Mouse (Mus musculus) CD4-positive naive resting alpha-beta T cell, adult 76 days (primary cell): ENCODE results near the gene Cycs. TPM values are rescaled to one million over a fixed set of nuclear protein-coding genes. Genes with fewer than 3 reads are reported as not detected.

Source experiments
- total RNA-seq: library from RNA; stranded (reverse); gene quantifications from one replicate; pipeline ENCODE4 v1.2.4, GENCODE M21; 2023

The Cycs gene
- 22.5 TPM for total RNA-seq

DNA sequence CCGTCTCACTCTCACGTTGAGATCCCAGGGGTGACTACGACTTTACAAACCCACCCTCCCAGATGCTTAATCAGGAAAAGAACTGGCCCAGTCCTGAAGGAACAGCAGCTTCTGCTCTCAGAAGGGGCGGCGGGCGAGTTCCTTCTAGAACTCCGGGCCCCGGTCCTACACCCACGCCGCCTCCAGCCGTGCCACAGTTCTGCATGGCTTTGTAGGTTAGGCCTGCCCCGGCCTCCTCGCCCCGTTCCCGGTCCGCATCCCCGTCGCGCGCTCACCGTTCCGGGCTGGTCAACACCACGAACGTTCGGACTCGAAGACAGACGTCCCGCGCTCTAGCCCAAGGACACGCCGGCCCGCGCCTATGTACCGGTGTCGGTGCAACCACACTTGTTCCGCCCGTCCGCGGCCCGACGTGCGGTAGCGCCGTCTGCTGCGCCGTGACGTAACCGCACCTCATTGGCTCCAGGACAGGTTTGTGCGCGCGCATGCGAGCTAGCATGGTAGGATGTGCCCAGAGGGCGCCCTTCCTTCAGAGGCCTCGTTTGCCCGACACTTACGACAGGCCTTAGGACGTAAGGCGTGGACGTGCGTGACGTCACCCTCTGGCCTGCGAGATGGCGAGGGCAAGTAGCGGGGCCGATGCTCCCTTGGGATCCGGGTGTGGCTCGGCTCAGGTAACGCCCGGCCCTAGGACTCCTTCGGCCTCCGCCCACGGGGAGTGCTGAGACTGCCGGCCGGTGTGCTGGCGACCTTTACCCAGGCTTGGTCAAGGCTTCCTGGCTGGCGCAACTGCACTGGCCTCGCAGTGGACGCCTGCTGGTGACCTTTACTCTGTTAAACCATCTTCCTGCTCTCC, at the start of gene Cycs:
TSS of gene Cycs (minus strand) at position 398 of the 856 bp plus-strand sequence.

DNA sequence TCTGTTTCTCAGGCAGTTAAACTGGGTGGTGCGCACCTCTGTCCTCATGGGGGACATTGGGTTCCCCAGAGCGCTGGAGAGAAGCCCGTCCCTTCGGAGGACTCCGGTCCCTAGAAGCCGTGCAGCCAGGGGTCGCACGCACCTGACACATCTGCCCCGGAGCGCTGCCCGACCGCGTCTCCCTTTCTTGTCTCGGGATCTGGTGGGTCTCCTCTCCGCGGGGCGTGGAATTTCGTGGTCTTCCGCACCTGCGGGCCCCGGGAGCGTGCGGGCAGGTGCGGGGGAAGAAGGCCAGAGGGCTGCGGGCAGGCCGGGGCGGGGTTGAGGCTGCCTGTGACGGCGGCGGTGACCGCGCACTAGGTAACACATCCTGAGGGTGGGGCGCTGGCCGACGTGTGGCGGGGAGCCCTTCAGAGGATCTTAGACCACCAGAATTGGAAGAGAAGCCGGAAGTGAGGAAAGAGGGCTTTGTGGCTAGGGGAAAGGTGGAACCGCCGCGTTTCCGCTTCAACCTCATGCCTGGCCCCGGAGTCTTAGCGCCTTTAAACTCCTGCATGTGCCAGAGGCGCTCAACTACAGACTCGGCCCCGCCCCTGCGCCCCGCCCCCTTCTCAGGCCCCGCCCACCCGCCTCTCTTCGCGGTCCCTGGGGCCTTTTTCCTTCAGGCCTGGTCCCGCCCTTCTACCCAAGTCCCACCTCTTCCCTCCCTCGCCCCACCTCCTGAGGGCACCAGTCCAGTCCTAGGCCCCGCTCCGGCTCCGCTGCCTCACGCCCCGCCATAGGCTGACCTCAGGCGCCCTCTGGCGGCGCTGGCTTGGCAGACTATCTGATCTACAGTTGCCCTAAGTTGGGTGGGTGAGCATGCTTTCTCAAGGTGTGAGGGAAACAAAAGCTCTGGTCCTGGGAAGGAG, 30.2 kb upstream of the Cycs start, which contains the start of gene 4921507P07Rik:
TSS of gene 4921507P07Rik (minus strand) at position 332 of the 911 bp plus-strand sequence.

Other genes starting within 250 kb of the Cycs start
- 1.6 TPM for gene Osbpl3, start 110.3 kb downstream of the Cycs start, total RNA-seq
- gene 4921507P07Rik, start 30.1 kb upstream of the Cycs start, total RNA-seq: 1.6 TPM
- gene Npvf, start 87.9 kb upstream of the Cycs start, total RNA-seq: not detected